Mouse (Mus musculus) adrenal gland, postnatal 36 days (tissue): ENCODE measurements around the gene Ifi205. TPM values are rescaled to one million over a fixed set of nuclear protein-coding genes. Genes with fewer than 3 reads are reported as not detected.

Experiments used
- DNase-seq, 2 experiments: peaks; one replicate each; pipeline ENCODE4 v3.0.0; 2021; ENCODE audit warnings: mixed read lengths in 1 of 2
- total RNA-seq, 2 experiments: library from RNA; stranded (reverse); gene quantifications; 2 replicates each; pipeline ENCODE4 v1.2.3; 2021

Gene Ifi205
- total RNA-seq, 2 experiments from 2014 or later, result 2.6 to 16.8 TPM

DNA sequence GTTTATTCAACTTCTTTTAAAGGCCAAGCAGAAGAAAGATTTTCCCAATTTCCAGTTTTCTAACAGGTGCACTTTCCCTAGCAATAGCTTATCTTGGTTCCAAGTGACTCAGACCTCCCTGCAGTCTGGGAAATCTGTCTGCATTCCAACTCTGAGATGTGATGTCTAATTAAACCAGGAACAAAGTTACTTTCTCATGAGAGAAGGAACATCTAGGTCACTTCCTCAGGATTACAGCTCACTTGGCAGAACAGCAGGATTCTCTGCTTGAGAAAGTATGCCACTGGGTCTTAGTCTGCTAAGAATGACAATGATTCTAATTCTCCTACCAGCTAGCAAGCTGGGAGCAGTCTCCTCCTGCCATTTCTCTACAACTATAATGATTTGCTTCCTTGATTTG lies 58.5 kb downstream of the Ifi205 start:
- no peak for DNase-seq

Other genes starting within 250 kb of the Ifi205 start
- 1 to 10 TPM; 2.8 to 5.5 TPM for gene Ifi211, start 118.8 kb downstream of the Ifi205 start, total RNA-seq
- gene Mndal, start 89.3 kb downstream of the Ifi205 start, total RNA-seq, result 10 to 100 TPM; 10.2 to 17.8 TPM
- 10 to 100 TPM in 1 of 2 experiments, 1 to 10 TPM in 1; 9.3 to 16.7 TPM for gene Ifi203, start 89.1 kb downstream of the Ifi205 start, total RNA-seq
- not detected for gene Ifi202b, start 49.1 kb downstream of the Ifi205 start, total RNA-seq
- gene Olfr433, start 8.9 kb upstream of the Ifi205 start, total RNA-seq, result not detected
- gene Olfr432, start 17.4 kb upstream of the Ifi205 start, total RNA-seq, result not detected
- not detected for gene Olfr430, start 34.8 kb upstream of the Ifi205 start, total RNA-seq
- gene Olfr429, start 52.5 kb upstream of the Ifi205 start, total RNA-seq, result not detected
- not detected for gene Olfr427, start 65.1 kb upstream of the Ifi205 start, total RNA-seq
- gene Olfr231, start 89.4 kb upstream of the Ifi205 start, total RNA-seq, result not detected
- not detected for gene Olfr424, start 99.7 kb upstream of the Ifi205 start, total RNA-seq
- not detected for gene Olfr420, start 123.8 kb upstream of the Ifi205 start, total RNA-seq
- under 1 TPM; 0.49 to 0.63 TPM for gene Spta1, start 141.0 kb upstream of the Ifi205 start, total RNA-seq
- not detected for gene Olfr419, start 220.3 kb upstream of the Ifi205 start, total RNA-seq